Mouse (Mus musculus): ENCODE measurements around the gene 3110040M04Rik.

- TF ChIP-seq GATA1 (IDR thresholded peaks at IDR 0.05; ENCODE audit: borderline replicate concordance, low read length) (no peak), FLI1 (IDR thresholded peaks at IDR 0.05; ENCODE audit: low read length) (no peak)
Measured at GRCm38 (mm10) chr1:151244761-151245160, 40.8 kb downstream of the 3110040M04Rik start.
